Mouse (Mus musculus) hindbrain, embryonic 10.5 days (tissue): ENCODE results near the gene Nck1. TPM values are rescaled to one million over a fixed set of nuclear protein-coding genes. Genes with fewer than 3 reads are reported as not detected.
A peak's percentile ranks its signal among the peaks of the same experiment; 100 is the strongest.

Source experiments
- DNase-seq: peaks from one replicate; pipeline ENCODE4 v3.0.0-alpha.2; 2017; ENCODE audit warnings: low spot score
- H3K27ac ChIP-seq: fragments of 300-500 bp; sonication (generic); 2 replicates; pipeline ENCODE4 v1.5.1; 2016; ENCODE audit warnings: mild to moderate bottlenecking, moderate library complexity
- H3K27me3 ChIP-seq: fragments of 300-500 bp; sonication (generic); 2 replicates; pipeline ENCODE4 v1.6.1; 2016; ENCODE audit warnings: mild to moderate bottlenecking; ENCODE audit not compliant: poor library complexity, insufficient read depth, severe bottlenecking
- H3K36me3 ChIP-seq: fragments of 300-500 bp; sonication (generic); 2 replicates; pipeline ENCODE4 v1.6.1; 2016; ENCODE audit warnings: mild to moderate bottlenecking, moderate library complexity
- H3K4me1 ChIP-seq: fragments of 300-500 bp; sonication (generic); replicated peaks from 2 replicates; pipeline ENCODE4 v1.6.1; 2016; ENCODE audit warnings: mild to moderate bottlenecking
- H3K4me3 ChIP-seq: fragments of 300-500 bp; sonication (generic); 2 replicates; pipeline ENCODE4 v1.5.1; 2016; ENCODE audit warnings: mild to moderate bottlenecking, moderate library complexity
- H3K9me3 ChIP-seq: fragments of 300-500 bp; sonication (generic); 2 replicates; pipeline ENCODE4 v1.6.1; 2016; ENCODE audit warnings: mild to moderate bottlenecking, moderate library complexity
- WGBS: fragments of 180-500 bp; shearing (Covaris S2); methylation state at CpG from one replicate; pipeline ENCODE4 v1.1.7; 2016; 5-methylcytosine and 5-hydroxymethylcytosine counted together
- polyA plus RNA-seq: library from polyadenylated mRNA; unstranded; fragments of >200 nt; fragmentation: Nextera tagmentation; extraction: Ambion mirVana; gene quantifications from 2 replicates; pipeline ENCODE4 v1.2.1, GENCODE M21; 2016

Nck1 gene
- polyA plus RNA-seq, result 56.0 and 62.1 TPM in 2 replicates

DNA sequence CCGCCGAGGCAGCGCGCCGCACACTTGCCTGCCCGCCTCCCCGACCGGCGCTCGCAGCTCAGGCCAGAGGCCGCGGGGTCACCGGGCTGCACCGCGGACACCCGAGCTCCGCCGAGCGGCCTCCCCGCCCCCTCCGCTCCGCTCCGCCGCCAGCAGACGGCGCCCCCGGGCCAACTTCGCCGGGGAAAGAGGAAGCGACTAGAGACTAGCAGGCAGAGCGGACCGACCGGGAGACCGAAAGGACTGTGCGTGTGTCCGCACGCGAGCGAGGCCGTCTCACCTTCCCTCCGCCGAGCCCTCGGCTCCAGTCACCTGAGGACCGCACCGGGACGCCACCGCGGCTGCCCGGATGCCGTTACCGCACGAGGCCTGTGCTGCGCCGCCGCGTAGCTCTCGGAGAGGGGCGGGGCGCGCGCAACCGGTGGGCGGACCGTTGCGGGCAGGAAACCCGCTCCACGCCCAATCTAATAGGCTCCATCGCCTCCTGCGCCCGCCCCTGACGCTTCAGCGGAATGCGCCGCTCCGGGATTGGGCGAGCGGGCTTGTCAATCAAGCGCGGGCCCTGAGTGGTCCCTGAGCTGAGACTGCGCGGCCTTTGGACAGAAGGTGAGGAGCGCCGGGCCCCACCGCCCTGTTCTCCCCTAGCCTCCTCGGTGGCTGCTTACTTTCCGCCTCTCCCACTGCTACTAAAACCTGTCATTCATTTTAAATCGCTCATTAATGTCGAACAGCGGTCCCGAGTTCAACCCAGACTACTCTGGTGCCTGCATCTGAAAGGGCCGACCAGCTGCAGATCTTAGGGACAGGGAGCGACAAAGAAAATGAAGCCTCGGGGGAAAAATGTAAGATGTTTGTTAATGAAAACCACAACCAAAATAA is at the start of gene Nck1:
Gene Nck1 (minus strand): TSS at position 420 of the 879 bp plus-strand sequence.
- peak; percentile 98 for DNase-seq
- WGBS, result under 1% methylated on average over 93 of the region's 93 CpGs
- Histone ChIP-seq H3K36me3 (peaks cover 15% of the 10 kb centered on the region), H3K4me3 (peak within 1 kb of the TSS; percentile 95), H3K4me1 (peaks cover 25% of the 10 kb centered on the region), H3K27me3 (no peaks in the 10 kb centered on the region), H3K27ac (peak within 1 kb of the TSS; percentile 96), H3K9me3 (peaks cover 11% of the 10 kb centered on the region)

GRCm38 (mm10) chr9:100590462-100590861 is 44.5 kb upstream of the Nck1 start:
- DNase-seq, result no peak
- Histone ChIP-seq H3K4me3 (no peak overlapping the region), H3K4me1 (peaks cover 7% of the 10 kb centered on the region), H3K9me3 (no peaks in the 10 kb centered on the region), H3K36me3 (no peaks in the 10 kb centered on the region), H3K27ac (no peak overlapping the region), H3K27me3 (no peaks in the 10 kb centered on the region)
- WGBS, result 81% methylated on average over 4 of the region's 4 CpGs

DNA sequence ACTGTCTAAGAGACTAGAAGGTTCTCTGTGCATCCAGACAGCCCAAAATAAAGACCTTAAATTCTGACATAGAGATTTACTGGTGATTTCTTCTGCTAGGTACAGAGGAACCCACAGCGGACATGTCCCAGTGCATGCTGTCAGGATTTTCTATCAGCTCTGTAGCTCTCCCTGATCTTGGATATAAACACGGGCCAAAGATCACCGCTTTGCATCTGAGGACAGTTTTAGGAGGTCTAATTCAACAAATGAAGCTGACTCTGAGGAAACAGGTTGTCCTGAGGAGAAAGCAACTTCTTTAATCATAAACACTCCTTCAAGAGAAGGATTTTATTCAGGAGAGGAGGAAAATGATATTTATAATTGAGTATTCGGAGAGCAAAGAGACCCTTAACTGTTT is 38.1 kb upstream of the Nck1 start:
- H3K27me3 ChIP-seq, result no peaks in the 10 kb centered on the region
- H3K9me3 ChIP-seq, result no peaks in the 10 kb centered on the region
- H3K36me3 ChIP-seq, result no peaks in the 10 kb centered on the region
- H3K4me1 ChIP-seq, result peaks cover 33% of the 10 kb centered on the region
- no peak overlapping the region for H3K27ac ChIP-seq
- 87% methylated on average over 4 of the region's 4 CpGs for WGBS
- no peak for DNase-seq
- no peak overlapping the region for H3K4me3 ChIP-seq

- 73% methylated on average over 13 of the region's 13 CpGs for WGBS
- Histone ChIP-seq H3K9me3 (no peaks in the 10 kb centered on the region), H3K4me1 (peaks cover 37% of the 10 kb centered on the region), H3K36me3 (no peaks in the 10 kb centered on the region), H3K4me3 (no peak overlapping the region), H3K27me3 (no peaks in the 10 kb centered on the region), H3K27ac (no peak overlapping the region)
- no peak for DNase-seq
Observed at GRCm38 (mm10) chr9:100582883-100583575, 37.1 kb upstream of the Nck1 start.

GRCm38 (mm10) chr9:100581543-100582492 is 35.9 kb upstream of the Nck1 start:
- Histone ChIP-seq H3K27ac (peak overlapping the region; percentile 69), H3K4me1 (peaks cover 37% of the 10 kb centered on the region), H3K27me3 (no peaks in the 10 kb centered on the region), H3K36me3 (no peaks in the 10 kb centered on the region), H3K9me3 (no peaks in the 10 kb centered on the region), H3K4me3 (no peak overlapping the region; the same call in 1 of the 2 replicates)
- peak; percentile 42 for DNase-seq
- WGBS, result 31% methylated on average over 13 of the region's 13 CpGs

DNA sequence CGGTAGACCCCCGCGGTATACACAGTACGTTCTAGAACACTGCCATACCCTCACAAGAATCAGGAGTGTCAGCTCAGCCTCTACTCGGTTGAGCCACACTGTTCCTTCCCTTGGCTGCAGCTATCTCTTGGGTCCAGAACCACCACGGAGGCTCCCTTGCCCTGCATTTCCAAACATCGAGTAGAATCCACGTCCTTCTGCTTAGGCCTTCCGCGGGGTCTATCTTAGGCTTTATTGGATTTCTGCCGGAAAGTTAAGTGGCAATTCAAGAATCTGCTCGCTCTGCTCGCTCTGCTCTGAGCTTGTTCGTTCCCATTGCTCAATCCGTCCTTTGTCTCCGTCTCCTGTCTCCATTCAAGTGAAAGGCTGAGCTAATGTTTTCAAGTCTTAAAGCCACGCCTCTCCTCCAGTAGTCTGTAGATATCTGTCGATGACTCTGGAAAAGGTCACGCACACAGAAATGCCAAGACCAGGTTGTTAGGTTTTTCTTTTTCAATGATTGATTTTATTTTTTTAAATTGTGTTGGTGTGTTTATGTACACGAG is 34.3 kb upstream of the Nck1 start:
- peak; percentile 2 for DNase-seq
- Histone ChIP-seq H3K4me1 (peaks cover 37% of the 10 kb centered on the region), H3K4me3 (no peak overlapping the region), H3K27ac (peak overlapping the region; percentile 60; the same call in 1 of the 2 replicates), H3K9me3 (no peaks in the 10 kb centered on the region), H3K27me3 (no peaks in the 10 kb centered on the region), H3K36me3 (no peaks in the 10 kb centered on the region)
- 59% methylated on average over 20 of the region's 20 CpGs for WGBS

GRCm38 (mm10) chr9:100573942-100574341 is 28.0 kb upstream of the Nck1 start:
- H3K4me3 ChIP-seq, result no peak overlapping the region
- no peak for DNase-seq
- 63% methylated on average over 5 of the region's 5 CpGs for WGBS
- peaks cover 20% of the 10 kb centered on the region; the same call in 1 of the 2 replicates for H3K4me1 ChIP-seq
- no peaks in the 10 kb centered on the region for H3K9me3 ChIP-seq
- H3K27me3 ChIP-seq, result 0 out of 2 replicates have a peak, but pooled peaks cover 7% of the 10 kb centered on the region
- no peak overlapping the region for H3K27ac ChIP-seq
- no peaks in the 10 kb centered on the region for H3K36me3 ChIP-seq

DNA sequence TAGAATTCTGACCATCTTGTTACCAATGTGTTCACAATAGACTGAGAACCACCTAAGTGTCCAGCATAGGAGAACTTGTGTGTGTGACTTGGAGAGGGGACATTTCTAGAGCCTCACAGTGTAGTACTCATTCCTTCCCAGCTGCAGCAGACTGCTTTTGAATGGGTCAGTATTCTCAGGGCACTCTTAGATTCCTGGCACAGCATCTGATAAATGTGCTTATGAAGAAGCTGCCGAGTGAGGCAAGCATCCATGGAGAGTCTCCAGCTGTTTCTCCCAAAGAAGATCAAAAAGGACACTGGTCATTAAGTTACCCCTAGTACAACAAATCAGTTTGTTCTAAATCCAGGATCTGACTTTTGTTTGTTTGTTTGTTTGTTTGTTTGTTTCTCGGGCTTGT is 27.4 kb upstream of the Nck1 start:
- WGBS, result 74% methylated on average over 2 of the region's 2 CpGs
- DNase-seq, result no peak
- Histone ChIP-seq H3K9me3 (no peaks in the 10 kb centered on the region), H3K36me3 (no peaks in the 10 kb centered on the region), H3K27ac (no peak overlapping the region), H3K27me3 (0 out of 2 replicates have a peak, but pooled peaks cover 7% of the 10 kb centered on the region), H3K4me1 (peaks cover 16% of the 10 kb centered on the region; the same call in 1 of the 2 replicates), H3K4me3 (no peak overlapping the region)

GRCm38 (mm10) chr9:100571511-100571910 is 25.6 kb upstream of the Nck1 start:
- no peak for DNase-seq
- Histone ChIP-seq H3K9me3 (no peaks in the 10 kb centered on the region), H3K4me1 (peaks cover 16% of the 10 kb centered on the region; the same call in 1 of the 2 replicates), H3K27ac (no peak overlapping the region; the same call in 1 of the 2 replicates), H3K27me3 (0 out of 2 replicates have a peak, but pooled peaks cover 7% of the 10 kb centered on the region), H3K4me3 (peak overlapping the region; percentile 82), H3K36me3 (no peaks in the 10 kb centered on the region)
- WGBS, result 73% methylated on average over 1 of the region's 1 CpGs

GRCm38 (mm10) chr9:100570626-100571233 is 24.8 kb upstream of the Nck1 start, which contains the start of gene Slc35g2:
Gene Slc35g2, minus strand, starts transcription at chr9:100571090.
- H3K36me3 ChIP-seq, result no peaks in the 10 kb centered on the region
- H3K4me1 ChIP-seq, result peaks cover 16% of the 10 kb centered on the region; the same call in 1 of the 2 replicates
- 0 out of 2 replicates have a peak, but pooled peaks cover 7% of the 10 kb centered on the region for H3K27me3 ChIP-seq
- no peaks in the 10 kb centered on the region for H3K9me3 ChIP-seq
- WGBS, result under 1% methylated on average over 55 of the region's 55 CpGs
- H3K4me3 ChIP-seq, result peak within 1 kb of the TSS; percentile 82
- peak within 1 kb of the TSS; percentile 90 for H3K27ac ChIP-seq
- peak; percentile 83 for DNase-seq

- WGBS, result 10% methylated on average over 32 of the region's 32 CpGs
- Histone ChIP-seq H3K9me3 (no peaks in the 10 kb centered on the region), H3K4me1 (peaks cover 16% of the 10 kb centered on the region; the same call in 1 of the 2 replicates), H3K4me3 (peak overlapping the region; percentile 82), H3K36me3 (no peaks in the 10 kb centered on the region), H3K27me3 (0 out of 2 replicates have a peak, but pooled peaks cover 7% of the 10 kb centered on the region), H3K27ac (peak overlapping the region; percentile 90)
- peak; percentile 62 for DNase-seq
Observed at GRCm38 (mm10) chr9:100569798-100570625, 24.1 kb upstream of the Nck1 start.
